Mouse (Mus musculus) CH12.LX (cell line): ENCODE measurements around the gene Ckap2l.

Experiments used
- CTCF ChIP-seq, 2 experiments: IDR thresholded peaks in 1 of 2; conservative IDR thresholded peaks in 1 of 2; 2 replicates each; pipeline ENCODE4 v1.5.1; 2011 to 2012; ENCODE audit warnings: low read depth in 2 of 2, low read length in 2 of 2, improper control_type of control experiment in 1 of 2, inconsistent platforms in 1 of 2, mild to moderate bottlenecking in 1 of 2, moderate library complexity in 1 of 2
- E2F4 ChIP-seq: IDR thresholded peaks from 2 replicates; pipeline ENCODE4 v1.6.1; 2011; ENCODE audit warnings: low read depth, low read length, improper control_type of control experiment; ENCODE audit not compliant: insufficient replicate concordance
- EP300 ChIP-seq: IDR thresholded peaks from 2 replicates; pipeline ENCODE4 v1.6.1; 2011; ENCODE audit warnings: low read length, improper control_type of control experiment
- GABPA ChIP-seq: IDR thresholded peaks from 2 replicates; pipeline ENCODE4 v1.6.1; 2012; ENCODE audit warnings: low read depth, low read length, improper control_type of control experiment, inconsistent platforms; ENCODE audit not compliant: insufficient replicate concordance
- MYC ChIP-seq: IDR thresholded peaks from 2 replicates; pipeline ENCODE4 v1.6.1; 2011; ENCODE audit warnings: low read depth, mild to moderate bottlenecking, improper control_type of control experiment, low read length
- POLR2A ChIP-seq: IDR thresholded peaks from 2 replicates; pipeline ENCODE4 v1.6.1; 2011; ENCODE audit warnings: low read depth, mild to moderate bottlenecking, improper control_type of control experiment, low read length
- TCF12 ChIP-seq: IDR thresholded peaks from 2 replicates; pipeline ENCODE4 v1.6.1; 2014; ENCODE audit warnings: low read depth, mild to moderate bottlenecking, inconsistent platforms, low read length, improper control_type of control experiment

DNA sequence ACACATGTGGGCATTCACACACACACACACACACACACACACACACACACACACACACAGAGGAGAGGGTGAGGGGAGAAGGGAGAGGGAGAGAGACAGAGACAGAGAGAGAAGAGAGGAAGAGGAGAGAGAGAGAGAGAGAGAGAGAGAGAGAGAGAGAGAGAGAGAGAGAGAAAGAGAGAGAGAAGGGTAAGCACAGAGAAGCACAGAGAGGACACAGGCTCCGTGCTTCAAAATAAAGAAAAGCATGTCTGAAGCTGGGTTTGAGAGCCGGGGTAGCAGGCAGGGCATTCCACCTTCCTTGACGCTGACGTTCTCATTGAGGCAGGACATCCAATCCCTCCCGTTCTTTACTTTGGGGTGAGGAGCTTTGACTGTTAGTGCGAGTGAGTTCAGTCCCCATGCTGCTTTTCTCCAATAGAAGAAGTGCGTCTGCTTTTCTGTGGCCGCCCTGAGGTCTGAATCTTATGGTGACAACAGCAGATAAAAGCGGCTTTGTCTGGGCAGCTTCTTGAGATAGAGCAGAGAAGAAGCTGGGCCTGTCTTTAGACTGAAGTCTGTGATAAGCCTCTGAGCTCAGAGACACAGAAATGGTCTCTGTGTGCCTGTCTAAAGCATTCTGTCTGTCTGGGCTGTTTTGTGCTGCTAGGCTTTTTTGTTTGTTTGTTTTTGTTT, 63.1 kb downstream of the Ckap2l start:
- no peak for TF ChIP-seq CTCF (conservative IDR thresholded peaks at IDR 0.05 in 1 of 2, IDR thresholded peaks at IDR 0.05 in 1 of 2; ENCODE audit: low read depth in 2 of 2, low read length in 2 of 2)
- TF ChIP-seq POLR2A = no peak
- TF ChIP-seq EP300 = no peak
- no peak for TF ChIP-seq E2F4
- TF ChIP-seq GABPA = no peak
- TF ChIP-seq MYC = no peak
- TF ChIP-seq TCF12 = no peak
